Mouse (Mus musculus): ENCODE data around the gene Trmt2a.

- TF ChIP-seq CTCF (conservative IDR thresholded peaks at IDR 0.05; ENCODE audit: low read length) (no peak), POU5F1 (IDR thresholded peaks at IDR 0.05; ENCODE audit: borderline replicate concordance, low read length) (no peak)
Observed at GRCm38 (mm10) chr16:18229622-18230021, 18.9 kb upstream of the Trmt2a start.
